Mouse (Mus musculus) adrenal gland, adult 18-20 months (tissue): ENCODE measurements around the gene Car10. TPM values are rescaled to one million over a fixed set of nuclear protein-coding genes. Genes with fewer than 3 reads are reported as not detected.

Experiments used
- DNase-seq, 2 experiments: peaks; one replicate each; pipeline ENCODE4 v3.0.0; 2021 to 2022; ENCODE audit warnings: low spot score in 2 of 2
- long read RNA-seq, 2 experiments: library from polyadenylated mRNA; stranded (forward); transcript quantifications; one replicate each; pipeline ENCODE4 v2.0.0; 2021
- total RNA-seq, 2 experiments: library from RNA; stranded (reverse); gene quantifications; 1 replicate in 1 of 2; 2 replicates in 1 of 2; pipeline ENCODE4 v1.2.3; 2021

Car10 gene
- under 1 TPM in 1 of 2 experiments, not detected in 1; 0.17 TPM for total RNA-seq
- long read RNA-seq, experiment 1 = 0 reads
- long read RNA-seq, experiment 2 = 0 reads

GRCm38 (mm10) chr11:93097941-93098828, at the start of gene Car10:
Car10 (plus strand) TSS chr11:93098028.
- DNase-seq = no peak

- DNase-seq = no peak
Observed at GRCm38 (mm10) chr11:93065021-93065420, 32.8 kb upstream of the Car10 start.

GRCm38 (mm10) chr11:93065656-93066181, 32.1 kb upstream of the Car10 start:
- DNase-seq = no peak

- DNase-seq = no peak
Observed at GRCm38 (mm10) chr11:93095588-93095987, 2.2 kb upstream of the Car10 start.

GRCm38 (mm10) chr11:93097001-93097400, 827 bp upstream of the Car10 start:
- DNase-seq = peak in 1 of 2 experiments; percentile 32

DNA sequence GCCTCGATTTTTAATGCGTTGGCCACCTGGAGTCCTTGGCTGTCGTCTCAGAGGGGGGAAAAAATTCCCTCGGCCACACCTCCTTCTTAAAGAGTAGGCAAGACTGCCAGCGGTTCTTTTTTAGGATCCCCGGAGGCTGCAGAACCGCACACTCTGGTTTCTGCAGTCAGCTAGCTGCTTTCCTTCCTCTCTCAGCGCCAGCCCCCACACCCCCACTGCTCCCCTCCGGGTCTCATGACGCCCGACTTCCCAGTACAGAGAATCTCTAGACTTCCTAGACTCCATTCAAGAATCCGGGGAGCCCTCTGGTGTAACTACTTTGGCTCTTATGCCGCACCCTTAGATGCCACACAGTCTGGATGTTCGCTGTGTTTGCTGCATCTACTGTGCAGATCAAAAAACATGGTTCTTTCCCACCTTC, 387 bp upstream of the Car10 start:
- no peak for DNase-seq

DNA sequence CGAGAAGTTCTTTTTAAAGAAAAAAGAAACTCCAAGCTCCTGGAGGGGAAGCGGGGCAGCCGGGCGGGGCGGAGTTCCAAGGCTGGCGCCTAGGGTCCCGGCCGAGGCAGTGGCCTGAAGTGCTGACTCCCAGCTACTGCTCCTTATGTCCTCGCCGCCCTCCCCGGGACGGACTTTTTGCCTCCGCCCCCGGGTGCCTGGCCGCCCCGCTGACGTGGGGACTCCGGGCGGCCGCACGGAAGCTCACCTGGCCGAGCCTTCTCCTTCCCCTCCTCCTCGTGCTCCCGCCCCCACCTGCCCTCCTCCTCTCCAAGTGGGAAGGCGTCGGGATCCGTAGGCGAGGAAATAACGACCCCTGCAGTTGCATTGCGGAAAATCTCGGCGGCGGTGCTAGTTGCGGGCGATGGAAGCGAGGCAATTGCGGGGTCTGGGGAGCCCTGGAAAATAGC, 1.1 kb downstream of the Car10 start:
- DNase-seq = no peak

DNA sequence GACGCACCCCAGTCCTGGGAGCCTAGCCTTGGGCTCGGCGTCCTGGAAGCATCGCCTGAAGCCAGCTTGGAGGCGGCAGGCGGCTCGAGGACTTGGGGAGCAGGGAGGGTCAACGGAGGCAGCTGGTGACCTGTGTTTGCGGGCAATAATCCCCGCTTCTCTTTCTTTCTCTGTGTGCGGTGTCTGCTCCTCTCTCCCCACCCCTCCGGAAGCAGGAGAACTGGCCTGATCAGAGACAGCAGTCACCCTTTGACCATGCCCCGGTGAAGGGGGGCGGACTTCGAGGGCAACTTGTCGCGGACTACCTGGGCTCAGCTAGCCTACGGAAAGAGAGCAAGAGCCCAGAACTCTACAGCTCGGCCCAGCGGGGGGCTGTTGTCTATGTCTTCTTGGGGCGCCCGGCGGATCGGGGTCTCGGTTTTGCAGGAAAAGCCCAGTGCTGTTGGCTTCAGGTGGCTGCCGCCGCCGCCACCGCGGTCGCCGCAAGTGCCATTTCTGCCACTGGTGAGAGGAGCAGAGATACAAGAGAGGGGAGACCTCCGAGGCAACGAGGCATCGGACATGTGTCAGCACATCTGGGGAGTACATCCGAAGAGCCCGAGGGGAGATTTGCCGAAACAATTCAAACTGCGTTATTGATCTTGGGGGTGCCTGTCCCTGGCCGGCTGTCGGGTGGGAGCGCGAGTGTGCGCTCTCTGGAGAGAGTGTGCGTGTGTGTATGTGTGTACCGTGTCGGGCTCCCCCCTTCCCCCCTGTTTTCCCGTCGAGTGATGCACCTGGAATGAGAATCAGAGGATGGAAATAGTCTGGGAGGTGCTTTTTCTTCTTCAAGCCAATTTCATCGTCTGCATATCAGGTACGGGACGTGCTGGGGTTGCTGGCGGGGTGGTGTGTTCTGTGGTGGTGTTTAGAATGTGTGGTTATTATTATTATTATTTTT, 1.9 kb downstream of the Car10 start:
- no peak for DNase-seq

DNA sequence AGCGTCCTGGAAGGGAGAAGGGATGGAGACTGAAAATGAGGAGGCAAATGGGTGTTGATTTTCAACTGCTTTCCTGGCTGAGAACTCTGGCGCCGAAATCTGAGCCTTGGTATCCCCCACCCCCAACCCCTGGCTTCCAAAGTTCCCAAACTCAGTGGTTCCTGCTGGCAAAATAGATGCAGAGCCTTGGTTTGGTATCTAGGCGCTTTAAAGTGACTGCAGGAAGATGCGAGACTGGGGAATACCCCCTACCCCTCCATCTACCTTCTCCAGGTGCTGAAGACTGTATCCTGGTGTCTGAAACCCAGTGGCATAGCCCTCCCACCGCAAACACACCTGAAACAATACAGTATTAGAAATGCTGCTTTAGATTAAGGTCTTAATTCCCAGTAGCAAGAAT, 2.8 kb downstream of the Car10 start:
- DNase-seq = no peak

GRCm38 (mm10) chr11:93101106-93101505, 3.3 kb downstream of the Car10 start:
- no peak for DNase-seq

- DNase-seq = no peak
Observed at GRCm38 (mm10) chr11:93102321-93102720, 4.5 kb downstream of the Car10 start.

GRCm38 (mm10) chr11:93103101-93103815, 5.4 kb downstream of the Car10 start:
- DNase-seq = no peak

DNA sequence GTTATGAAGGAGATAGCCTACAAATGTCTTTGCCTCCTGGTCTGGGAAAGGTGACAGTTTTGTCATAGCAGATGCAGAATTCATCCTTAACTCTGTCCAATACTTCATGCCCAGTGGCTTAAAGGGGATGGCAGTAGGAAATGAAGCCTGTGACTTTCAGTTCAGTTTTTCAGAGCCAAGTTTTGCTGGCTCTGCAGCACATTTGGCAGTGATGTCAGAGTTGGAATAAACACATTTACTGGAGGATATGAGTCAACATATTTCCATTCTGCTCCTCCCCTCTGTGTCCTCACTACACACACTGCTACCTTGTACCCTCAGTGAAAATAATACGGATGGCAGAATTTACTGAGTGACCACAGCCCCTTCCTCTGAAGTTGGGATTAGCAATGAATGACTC, 11.6 kb downstream of the Car10 start:
- no peak for DNase-seq

DNA sequence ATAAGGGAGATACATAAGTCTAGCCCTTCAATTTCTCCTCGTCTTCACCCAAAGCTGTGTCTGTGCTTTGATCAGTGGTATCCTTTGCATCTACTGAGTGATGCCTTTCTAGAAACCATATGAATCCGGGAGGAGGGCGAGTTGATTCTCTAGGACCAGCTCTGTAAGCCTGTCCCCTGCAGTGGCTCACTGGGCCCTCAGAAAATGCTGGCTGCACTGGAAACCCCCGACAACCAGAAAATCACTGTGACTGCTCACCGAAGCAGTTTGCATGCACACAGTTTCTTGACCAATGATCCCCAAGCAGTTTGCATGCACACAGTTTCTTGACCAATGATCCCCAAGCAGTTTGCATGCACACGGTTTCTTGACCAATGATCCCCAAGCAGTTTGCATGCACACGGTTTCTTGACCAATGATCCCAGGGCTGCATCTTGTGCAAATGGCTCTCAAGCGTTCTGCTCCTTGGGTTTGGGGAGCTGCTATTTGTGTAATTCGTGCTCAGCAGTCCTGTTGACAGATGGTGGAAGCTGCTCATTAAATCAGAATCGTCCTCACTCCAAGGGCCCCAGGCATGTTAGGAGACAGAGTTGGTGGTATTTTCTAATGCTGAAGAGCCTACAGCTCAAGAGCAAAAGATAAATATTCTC, 23.1 kb downstream of the Car10 start:
- no peak for DNase-seq

- no peak for DNase-seq
Observed at GRCm38 (mm10) chr11:93123691-93124090, 25.9 kb downstream of the Car10 start.

DNA sequence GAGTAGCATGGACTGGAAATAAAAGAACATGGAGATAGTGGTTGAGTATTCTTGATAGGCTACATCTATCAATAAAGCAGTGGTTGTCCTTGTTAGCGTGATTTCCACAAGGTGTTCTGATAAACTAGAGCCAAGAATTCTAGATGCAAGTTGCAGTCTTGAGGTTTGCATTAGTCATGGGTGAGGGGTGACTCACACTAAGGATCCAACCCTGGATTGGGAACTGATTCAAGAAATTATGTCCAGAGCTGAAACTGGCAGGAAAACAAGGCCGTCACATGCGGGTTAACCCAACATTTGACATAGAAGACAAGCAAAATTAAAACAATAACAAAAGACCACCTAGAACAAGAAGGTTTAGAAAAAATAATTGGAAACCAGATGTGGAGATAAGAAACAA, 28.6 kb downstream of the Car10 start:
- DNase-seq = peak in 1 of 2 experiments; percentile 4

DNA sequence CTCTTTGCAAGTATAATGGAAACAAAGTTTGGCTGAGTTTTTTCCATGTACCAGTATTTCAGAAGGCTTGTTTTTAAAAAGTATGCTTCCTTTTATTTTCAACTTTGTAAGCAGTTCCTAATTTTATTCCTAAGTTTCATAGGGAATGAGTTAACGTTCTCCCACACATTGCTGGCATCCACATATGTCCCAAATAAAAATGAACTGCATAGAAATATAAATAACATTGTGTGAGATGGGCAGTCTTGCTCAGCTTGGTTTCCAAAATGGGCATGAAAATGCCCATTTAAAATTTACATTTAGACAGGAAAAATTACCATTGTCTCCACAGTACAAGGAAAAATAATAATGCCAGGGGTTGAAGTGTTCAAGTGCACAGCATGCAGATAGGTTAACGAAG, 30.7 kb downstream of the Car10 start:
- DNase-seq = no peak

DNA sequence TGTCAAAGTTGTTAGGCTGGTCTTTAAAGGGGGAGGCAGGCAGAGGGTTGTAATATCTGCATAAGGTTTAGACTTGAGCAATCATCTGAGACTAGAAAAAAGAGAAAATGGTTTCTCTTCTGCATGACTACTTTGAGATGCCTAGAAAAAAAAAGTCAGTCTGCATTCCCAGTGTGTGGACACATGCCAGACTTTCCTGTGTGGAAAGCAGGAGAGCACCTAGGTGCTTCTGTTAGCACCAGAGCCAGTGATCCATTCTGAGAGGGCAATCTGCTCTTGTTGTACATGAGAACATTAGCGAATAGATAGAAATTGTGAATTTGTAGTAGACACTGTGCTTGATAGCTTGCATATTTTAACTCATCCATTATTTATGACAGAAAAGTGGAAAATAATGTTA, 40.0 kb downstream of the Car10 start:
- DNase-seq = no peak

DNA sequence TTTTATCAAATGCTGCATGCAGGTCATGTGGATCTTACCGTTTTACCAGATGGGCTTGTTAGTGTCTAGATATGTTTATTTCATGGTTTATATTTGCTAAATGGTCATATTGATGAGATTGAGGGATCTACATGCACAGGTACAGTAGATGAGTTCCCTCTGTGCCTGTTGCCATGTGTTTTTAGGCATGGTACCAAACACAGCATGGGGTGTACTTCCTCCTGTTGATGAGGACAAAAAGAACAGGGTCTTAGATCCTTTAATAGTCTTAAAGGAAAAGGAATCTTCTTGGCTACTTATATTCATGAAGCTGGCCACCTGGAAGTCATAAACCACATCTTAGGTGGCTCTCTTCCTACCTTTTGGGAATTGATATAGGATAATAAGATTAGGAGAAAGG, 43.9 kb downstream of the Car10 start:
- DNase-seq = no peak

- DNase-seq = no peak
Observed at GRCm38 (mm10) chr11:93144544-93144943, 46.7 kb downstream of the Car10 start.
